Mouse (Mus musculus) ES-Bruce4 (cell line): ENCODE results near the gene Cacna1g.

Experiments
- CTCF ChIP-seq: IDR thresholded peaks from one replicate; pipeline ENCODE4 v1.8.1; 2011; ENCODE audit warnings: low read depth, low read length
- POLR2A ChIP-seq: IDR thresholded peaks from one replicate; pipeline ENCODE4 v1.8.1; 2011; ENCODE audit warnings: low read length; ENCODE audit not compliant: insufficient read depth

DNA sequence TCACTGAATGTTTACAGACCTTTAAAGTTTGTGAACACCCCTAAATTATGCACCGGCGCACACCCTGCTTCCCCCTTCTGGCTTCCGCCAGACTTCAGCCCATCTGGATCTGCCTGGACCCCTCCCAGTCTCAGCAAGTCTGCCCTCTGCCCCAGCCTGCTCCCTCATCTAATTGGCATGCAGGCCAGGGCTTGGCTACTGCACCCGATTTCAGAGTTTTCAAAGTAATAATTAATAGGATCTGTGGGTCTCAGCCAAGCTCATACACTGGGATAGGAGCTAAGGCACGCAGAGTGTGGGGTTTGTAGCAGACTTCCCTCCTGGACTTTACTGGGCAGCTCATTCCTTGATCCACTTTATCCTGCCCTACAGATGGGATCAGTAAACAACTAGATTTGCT is 69.8 kb downstream of the Cacna1g start:
- TF ChIP-seq CTCF (no peak), POLR2A (no peak)
